Mouse (Mus musculus) heart, embryonic 13.5 days (tissue): ENCODE measurements around the gene Slc10a6. TPM values are rescaled to one million over a fixed set of nuclear protein-coding genes. Genes with fewer than 3 reads are reported as not detected.

Experiments
- polyA plus RNA-seq: library from polyadenylated mRNA; unstranded; fragments of >200 nt; fragmentation: Nextera tagmentation; extraction: Ambion mirVana; gene quantifications from 2 replicates; pipeline ENCODE4 v1.2.1, GENCODE M21; 2015

Slc10a6 gene
- polyA plus RNA-seq, 1 experiment from 2014 or later: 0.49 TPM

Other genes with a start within 250 kb of the Slc10a6 start
- 5.8 and 6.9 TPM in 2 replicates for gene Ptpn13, start 204.2 kb downstream of the Slc10a6 start, polyA plus RNA-seq
- 0.20 TPM in 1 of 2 replicates, not detected in the other for gene 1700016H13Rik, start 26.6 kb upstream of the Slc10a6 start, polyA plus RNA-seq
- gene Aff1, start 63.0 kb upstream of the Slc10a6 start, polyA plus RNA-seq: 6.7 and 7.4 TPM in 2 replicates